Mouse (Mus musculus) thymus, postnatal 10 days (tissue): ENCODE measurements around the gene Disp2.

ENCODE experiments used
- DNase-seq, 2 experiments: peaks; one replicate each; pipeline ENCODE4 v3.0.0; 2021; ENCODE audit warnings: low spot score in 2 of 2

The Disp2 gene

GRCm38 (mm10) chr2:118786525-118786924 lies 7.0 kb downstream of the Disp2 start:
- DNase-seq = no peak

DNA sequence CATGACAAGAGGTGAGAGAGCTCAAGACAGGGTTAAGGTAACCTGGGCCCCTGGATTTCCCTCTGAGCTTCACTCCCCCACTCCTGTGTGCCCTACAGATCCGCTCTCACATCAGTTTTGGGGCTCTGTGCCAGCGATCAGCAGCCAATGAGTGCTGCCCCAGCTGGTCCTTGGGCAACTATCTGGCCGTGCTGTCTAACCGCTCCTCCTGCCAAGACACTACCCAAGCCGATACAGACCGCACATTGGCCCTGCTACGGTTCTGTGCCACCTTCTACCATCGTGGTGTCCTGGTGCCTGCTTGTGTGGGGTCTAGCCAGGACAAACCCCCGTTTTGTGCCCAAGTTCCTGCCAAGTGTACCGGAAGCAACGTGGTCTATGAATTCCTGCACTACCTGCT lies 10.0 kb downstream of the Disp2 start:
- DNase-seq = no peak

- DNase-seq = no peak
Observed at GRCm38 (mm10) chr2:118790221-118790550, 10.7 kb downstream of the Disp2 start.

DNA sequence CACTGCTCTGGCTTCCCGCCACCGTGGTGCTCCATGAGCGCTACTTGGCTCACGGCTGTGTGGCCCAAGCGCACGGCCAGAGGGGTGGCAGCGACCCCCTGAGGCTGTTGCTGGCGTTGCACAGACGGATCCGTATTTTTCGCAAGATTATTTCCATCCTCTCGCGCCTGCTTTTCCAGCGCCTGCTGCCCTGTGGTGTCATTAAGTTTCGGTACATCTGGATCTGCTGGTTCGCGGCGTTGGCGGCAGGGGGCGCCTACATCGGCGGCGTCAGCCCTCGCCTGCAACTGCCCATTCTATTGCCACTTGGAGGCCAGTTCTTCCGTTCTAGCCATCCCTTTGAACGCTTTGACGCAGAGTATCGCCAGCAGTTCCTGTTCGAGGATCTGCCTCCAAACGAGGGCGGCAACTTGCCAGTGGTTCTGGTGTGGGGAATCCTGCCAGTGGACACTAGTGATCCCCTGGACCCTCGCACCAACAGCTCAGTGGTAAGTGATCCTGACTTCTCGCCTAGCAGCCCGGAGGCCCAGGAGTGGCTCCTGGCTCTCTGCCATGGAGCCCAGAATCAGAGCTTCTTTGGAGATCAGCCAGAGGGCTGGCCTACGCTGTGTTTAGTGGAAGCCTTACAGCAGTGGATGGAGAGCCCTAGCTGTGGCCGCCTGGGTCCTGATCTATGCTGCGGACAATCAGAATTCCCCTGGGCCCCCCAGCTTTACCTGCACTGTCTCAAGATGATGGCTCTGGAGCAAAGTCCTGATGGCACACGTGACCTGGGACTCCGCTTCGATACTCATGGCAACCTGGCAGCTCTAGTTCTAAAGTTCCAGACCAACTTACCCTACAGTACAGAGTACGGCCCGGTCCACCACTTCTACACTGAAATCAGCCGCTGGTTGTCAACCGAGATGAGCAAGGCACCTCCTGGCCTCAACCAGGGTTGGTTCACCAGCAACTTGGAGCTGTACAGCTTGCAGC lies 11.3 kb downstream of the Disp2 start:
- DNase-seq = peak in 1 of 2 experiments; percentile 29

DNA sequence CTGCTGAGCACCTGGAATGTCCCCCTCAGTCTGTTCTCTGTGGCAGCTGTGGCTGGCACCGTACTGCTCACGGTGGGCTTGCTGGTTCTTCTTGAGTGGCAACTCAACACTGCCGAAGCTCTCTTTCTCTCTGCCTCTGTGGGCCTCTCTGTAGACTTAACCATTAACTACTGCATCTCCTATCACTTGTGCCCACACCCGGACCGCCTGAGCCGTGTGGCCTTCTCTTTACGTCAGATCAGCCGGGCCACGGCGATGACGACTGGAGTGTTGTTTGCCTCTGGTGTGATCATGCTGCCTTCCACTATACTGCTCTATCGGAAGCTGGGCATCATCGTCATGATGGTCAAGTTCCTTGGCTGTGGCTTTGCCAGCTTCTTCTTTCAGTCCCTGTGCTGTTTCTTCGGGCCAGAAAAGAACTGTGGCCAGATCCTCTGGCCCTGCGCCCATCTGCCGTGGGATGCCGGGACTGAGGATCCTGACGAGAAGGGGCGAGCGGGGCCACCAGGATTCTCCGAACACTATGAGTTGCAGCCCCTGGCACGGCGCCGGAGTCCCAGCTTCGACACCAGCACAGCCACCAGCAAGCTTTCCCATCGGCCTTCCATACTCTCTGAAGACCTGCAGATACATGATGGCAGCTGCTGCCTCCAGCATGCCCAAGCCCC lies 12.2 kb downstream of the Disp2 start:
- DNase-seq = no peak

DNA sequence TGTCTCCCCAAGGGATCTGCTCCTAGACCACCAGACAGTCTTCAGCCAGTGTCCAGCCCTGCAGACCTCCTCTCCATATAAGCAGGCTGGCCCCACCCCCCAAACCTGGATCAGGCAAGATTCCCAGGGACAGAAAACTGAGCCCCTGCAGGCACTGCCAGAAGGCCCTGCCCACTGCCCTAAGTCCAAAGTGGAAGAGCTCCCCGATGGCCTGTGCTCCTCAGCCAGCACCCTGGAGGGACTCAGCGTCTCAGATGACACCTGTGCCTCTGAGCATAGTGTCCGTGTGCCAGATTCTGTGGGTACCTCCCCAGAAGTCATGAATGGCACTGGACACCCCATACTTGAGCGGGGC lies 12.7 kb downstream of the Disp2 start:
- DNase-seq = no peak

GRCm38 (mm10) chr2:118793636-118794035 lies 14.1 kb downstream of the Disp2 start:
- DNase-seq = no peak

DNA sequence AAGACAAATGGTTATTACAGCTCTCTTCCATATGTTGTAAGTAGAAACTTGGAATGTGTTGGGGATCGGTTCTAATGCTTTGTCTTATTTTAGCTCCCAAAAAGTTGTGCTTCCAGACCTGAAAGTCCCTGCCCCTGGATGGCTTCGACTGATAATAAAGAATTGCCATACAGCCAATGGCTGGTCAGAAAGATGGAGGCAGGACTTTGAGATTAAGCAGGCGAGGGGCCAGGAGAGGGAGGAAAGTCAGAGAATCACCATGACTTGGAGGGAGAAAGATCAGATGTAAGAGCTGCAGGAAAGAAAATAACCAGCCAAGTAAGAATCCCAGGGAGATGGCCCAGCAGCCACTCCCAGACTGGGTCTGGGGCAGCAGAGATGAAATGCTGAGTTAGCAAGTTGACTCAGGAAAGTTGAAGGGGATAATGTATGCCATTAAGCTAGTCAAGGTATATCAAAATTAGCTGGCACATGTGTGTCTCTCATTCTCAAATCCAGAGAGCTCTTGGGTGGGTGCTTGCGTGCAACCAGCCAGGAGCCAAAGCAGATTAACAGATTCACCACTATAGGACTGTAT lies 23.1 kb downstream of the Disp2 start:
- DNase-seq = no peak

DNA sequence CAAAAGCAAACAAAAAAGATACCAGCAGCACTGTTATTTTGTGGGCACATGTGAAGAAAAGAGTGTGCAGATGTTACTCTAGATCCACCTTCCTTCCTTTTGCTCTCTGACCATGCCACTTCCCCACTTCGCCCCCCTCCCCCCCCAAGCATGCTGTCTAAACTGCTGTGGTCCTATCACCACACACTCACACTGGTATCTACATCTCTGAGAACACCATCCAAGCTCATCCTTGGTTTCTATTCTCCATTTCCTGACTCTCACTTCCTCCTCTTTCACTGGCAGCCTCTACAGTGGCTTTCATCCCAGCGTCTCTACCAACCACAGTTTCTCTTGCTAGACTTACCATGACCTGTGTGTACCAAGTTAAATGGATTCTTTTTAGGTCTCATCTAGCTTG lies 25.0 kb downstream of the Disp2 start:
- no peak for DNase-seq

DNA sequence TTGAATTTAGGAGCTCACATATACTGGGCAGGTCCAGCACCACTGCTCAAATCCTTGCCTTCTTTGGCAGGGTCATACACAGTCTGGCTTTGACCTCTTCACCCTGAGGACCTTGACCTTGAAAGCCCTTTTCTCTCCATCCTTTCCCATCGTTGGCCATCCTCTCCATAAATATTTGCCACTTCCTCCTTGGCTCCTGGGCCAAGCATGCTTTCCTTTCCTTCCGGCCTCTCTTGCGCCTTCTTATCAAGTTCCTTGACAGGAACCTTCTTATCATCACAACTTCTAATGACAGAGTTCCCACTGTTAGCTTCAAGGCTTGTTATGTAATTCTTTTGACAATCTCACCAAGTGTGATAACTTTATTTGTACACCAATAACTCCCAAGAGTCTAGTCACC lies 25.6 kb downstream of the Disp2 start:
- no peak for DNase-seq

GRCm38 (mm10) chr2:118805756-118806155 lies 26.2 kb downstream of the Disp2 start:
- no peak for DNase-seq

GRCm38 (mm10) chr2:118806860-118807259 lies 27.3 kb downstream of the Disp2 start:
- no peak for DNase-seq

- DNase-seq = no peak
Observed at GRCm38 (mm10) chr2:118810861-118811260, 31.3 kb downstream of the Disp2 start.

DNA sequence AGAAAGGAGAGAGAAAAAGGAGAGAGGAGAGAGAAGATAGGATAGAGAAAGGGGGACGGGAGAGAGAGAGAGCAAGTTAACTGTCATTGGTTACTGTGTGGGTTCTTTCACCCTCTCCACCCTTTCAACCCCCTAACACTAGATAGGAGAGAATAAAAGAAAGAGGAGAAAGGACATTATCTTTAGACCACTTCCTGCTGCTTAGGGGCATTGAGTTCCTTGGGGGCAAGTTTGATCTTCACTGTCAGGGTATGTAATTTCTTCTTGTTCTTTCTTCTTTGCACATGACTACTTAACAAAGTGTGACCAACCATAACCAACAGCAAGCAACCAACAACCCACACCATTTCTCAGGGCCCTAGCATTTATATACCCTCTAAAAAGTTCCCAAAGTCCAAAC lies 33.2 kb downstream of the Disp2 start:
- no peak for DNase-seq

DNA sequence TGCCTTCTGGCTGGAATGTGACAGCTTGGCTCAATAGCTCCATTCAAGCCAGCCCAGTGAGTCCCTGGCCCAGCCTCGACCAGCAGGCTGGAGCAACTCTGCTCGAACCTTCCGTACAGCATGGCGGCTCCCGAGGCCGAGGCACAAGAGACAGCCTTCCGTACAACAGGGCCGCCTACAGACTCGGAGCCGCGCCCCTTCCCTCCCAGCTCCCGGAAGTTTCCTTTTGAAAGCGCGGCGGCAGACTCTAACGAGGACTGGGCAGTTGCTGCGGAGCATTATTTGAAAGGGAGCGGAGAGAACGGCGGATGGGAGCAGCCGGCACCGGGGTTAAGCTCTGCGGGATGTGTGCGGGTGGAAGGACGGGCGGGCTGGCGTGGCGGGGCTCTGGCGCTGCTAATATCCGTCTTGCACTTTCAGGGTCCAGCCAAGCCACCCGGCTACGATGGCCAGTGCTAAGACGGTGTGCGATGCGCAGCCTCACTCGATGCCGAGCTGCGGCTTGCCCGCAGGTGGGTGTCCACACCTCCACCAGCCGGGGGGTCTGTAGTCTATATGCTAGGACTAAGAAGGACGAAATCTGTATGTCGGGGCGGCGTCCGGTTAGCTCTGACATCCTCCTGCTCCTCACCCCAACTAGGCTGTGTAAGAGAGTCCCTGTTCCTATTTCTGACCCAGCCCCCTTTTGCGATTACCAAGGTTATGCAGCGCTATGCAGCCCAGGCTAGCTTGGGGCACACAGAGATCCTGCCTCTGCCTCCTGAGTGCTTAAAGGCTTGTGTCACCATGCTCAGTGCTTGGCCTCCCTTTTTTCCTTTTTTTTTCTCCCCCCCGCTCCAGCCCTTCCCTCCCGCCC lies 34.7 kb downstream of the Disp2 start, which contains the start of gene Knstrn:
TSS of gene Knstrn (plus strand) at position 23 of the 856 bp plus-strand sequence.
- DNase-seq = peak; percentile 70 to 84

- DNase-seq = no peak
Observed at GRCm38 (mm10) chr2:118822800-118823199, 43.3 kb downstream of the Disp2 start.

GRCm38 (mm10) chr2:118824396-118824795 lies 44.9 kb downstream of the Disp2 start:
- DNase-seq = no peak

- no peak for DNase-seq
Observed at GRCm38 (mm10) chr2:118829096-118829495, 49.6 kb downstream of the Disp2 start.

DNA sequence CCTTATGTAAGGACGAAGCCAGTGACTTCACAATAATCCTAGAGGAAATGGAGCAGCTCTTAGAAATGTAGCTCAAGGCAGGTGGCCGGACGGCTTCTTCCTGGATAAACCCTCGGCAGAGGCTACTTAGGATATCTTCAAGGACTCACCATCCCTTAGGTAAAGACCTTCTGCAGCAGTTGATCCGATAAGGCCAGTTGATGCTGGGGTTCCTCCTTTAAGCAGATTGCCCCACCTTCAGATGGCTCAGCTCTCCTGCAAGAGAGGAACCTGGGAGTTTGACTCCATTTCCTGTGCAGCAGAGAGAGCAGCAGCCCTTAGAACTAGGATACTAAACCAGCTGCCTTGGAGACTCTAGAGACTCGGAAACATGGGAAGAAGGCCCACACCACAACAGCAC lies 54.5 kb downstream of the Disp2 start:
- no peak for DNase-seq

GRCm38 (mm10) chr2:118835115-118835514 lies 55.6 kb downstream of the Disp2 start:
- DNase-seq = no peak

- DNase-seq = no peak
Observed at GRCm38 (mm10) chr2:118838330-118838729, 58.8 kb downstream of the Disp2 start.

DNA sequence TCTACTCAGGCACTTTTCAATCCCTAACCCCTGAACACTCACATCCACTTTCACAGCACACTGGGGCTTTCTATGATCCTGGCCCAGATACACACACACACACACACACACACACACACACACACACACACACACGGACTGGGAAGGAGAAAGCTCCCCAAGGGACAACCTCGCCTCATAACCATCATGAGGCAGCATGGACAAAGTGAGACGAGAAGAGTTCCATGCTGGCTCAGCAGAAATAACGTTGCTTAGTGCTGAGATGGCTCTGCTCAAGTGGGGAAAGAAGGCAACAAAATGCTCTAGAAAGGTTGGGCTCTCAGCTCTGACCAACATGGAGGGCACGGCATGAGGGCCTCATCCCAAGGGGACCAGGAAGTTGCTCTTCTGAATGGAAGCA lies 61.7 kb downstream of the Disp2 start:
- DNase-seq = no peak
